Mouse (Mus musculus) embryonic fibroblast, embryonic 13.5 days (primary cell): ENCODE data around the gene 4930469K13Rik.

Source experiments
- CTCF ChIP-seq: IDR thresholded peaks from 2 replicates; pipeline ENCODE4 v1.5.1; 2011; ENCODE audit warnings: mild to moderate bottlenecking, control low read depth, low read length, moderate library complexity, borderline replicate concordance; ENCODE audit not compliant: insufficient read depth
- POLR2A ChIP-seq: IDR thresholded peaks from 2 replicates; pipeline ENCODE4 v1.6.1; 2011; ENCODE audit warnings: low read depth, mild to moderate bottlenecking, control low read depth, low read length, moderate library complexity

- no peak for TF ChIP-seq CTCF
- TF ChIP-seq POLR2A, result no peak
Measured at GRCm38 (mm10) chr11:33931836-33932385, 166.4 kb downstream of the 4930469K13Rik start.
